Mouse (Mus musculus): ENCODE results near the gene Akr1c6. TPM values are rescaled to one million over a fixed set of nuclear protein-coding genes. Genes with fewer than 3 reads are reported as not detected.

Gene Akr1c6
- polyA plus RNA-seq, 1 experiment from 2014 or later = not detected

DNA sequence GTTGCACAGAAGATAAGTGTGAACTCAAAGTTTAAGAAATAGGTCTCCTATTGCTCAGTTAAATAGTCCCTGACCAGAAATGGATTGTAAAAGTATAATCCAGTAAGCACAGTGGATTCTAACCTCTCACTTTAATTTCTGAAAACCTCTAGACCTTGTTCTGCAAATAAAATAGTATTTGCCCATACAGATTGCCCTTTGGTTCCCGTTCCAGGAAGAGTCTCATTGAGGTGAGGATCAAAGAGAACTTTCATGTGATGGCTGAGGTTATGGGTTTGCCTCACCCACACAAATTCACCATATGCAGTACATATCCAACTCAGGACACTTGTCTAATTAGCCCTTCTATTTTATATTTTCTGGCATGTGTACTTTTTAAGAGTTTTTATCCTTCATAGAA is 33.8 kb downstream of the Akr1c6 start:
- WGBS = 69% methylated on average over 1 of the region's 1 CpGs
- no peak overlapping the region for H3K27ac ChIP-seq (replicated peaks)
- no peaks in the 10 kb centered on the region for H3K4me1 ChIP-seq
- no peak overlapping the region for H3K4me2 ChIP-seq
- ATAC-seq (ENCODE audit: low FRiP score) = no peak
- no peaks in the 10 kb centered on the region for H3K27me3 ChIP-seq (replicated peaks)
- no peak overlapping the region for H3K4me3 ChIP-seq (replicated peaks)
- no peak overlapping the region for H3K9ac ChIP-seq (replicated peaks)
- H3K9me3 ChIP-seq (replicated peaks) = no peaks in the 10 kb centered on the region
- H3K36me3 ChIP-seq = no peaks in the 10 kb centered on the region

Other genes starting within 250 kb of the Akr1c6 start
- 7.0 and 77.5 TPM in 2 replicates for gene Akr1c13, start 243.2 kb upstream of the Akr1c6 start, polyA plus RNA-seq (2015; fragmentation: Nextera tagmentation; extraction: Ambion mirVana)
- gene Akr1c19, start 205.6 kb upstream of the Akr1c6 start, polyA plus RNA-seq (2015; fragmentation: Nextera tagmentation; extraction: Ambion mirVana) = 6.4 and 28.5 TPM in 2 replicates
- gene Akr1c12, start 154.9 kb upstream of the Akr1c6 start, polyA plus RNA-seq (2015; fragmentation: Nextera tagmentation; extraction: Ambion mirVana) = 0.18 and 19.4 TPM in 2 replicates
- gene Akr1c20, start 89.0 kb downstream of the Akr1c6 start, polyA plus RNA-seq (2015; fragmentation: Nextera tagmentation; extraction: Ambion mirVana) = not detected in 2 replicates
- gene Akr1c21, start 139.8 kb downstream of the Akr1c6 start, polyA plus RNA-seq (2015; fragmentation: Nextera tagmentation; extraction: Ambion mirVana) = not detected in 2 replicates
- 36.4 and 39.5 TPM in 2 replicates for gene Akr1e1, start 174.9 kb downstream of the Akr1c6 start, polyA plus RNA-seq (2015; fragmentation: Nextera tagmentation; extraction: Ambion mirVana)

Measured in neural tube, embryonic 15.5 days (tissue).